Comparison of ENCODE assay signal across 39 mouse cellular contexts in the genomic region with DNA sequence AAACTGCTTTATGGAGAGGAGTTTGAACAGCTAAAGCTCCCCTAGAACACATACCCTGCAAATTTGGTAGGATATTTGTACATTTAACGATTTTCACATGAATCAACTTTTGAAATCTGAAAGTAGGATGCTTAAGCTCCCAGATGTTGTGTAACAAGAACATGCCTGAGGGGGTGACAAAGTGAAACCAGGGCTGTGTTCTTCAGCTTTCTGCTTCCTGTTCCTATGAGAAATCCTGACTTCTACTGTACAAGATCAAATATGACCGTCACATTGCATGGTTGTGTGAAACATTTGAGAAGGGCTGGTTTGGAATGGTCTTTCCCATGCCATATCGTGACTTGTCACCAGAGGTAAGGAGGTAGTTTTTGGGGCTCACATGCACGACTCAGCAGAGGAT. TPM values are rescaled to one million over a fixed set of nuclear protein-coding genes. Genes with fewer than 3 reads are reported as not detected.
"Had no signal": no experiment of that assay in that cellular context is flagged by ENCODE, and none has a peak within 500 bp of the region (broad histone marks: within the 10 kb centered on the region; RNA-seq: fewer than 3 reads in every experiment).

No protein-coding gene starts in this region.

- H3K9me3 ChIP-seq: heart, embryonic 10.5 days; heart, embryonic 12.5 days; hindbrain, embryonic 10.5 days; hindbrain, embryonic 12.5 days; kidney, embryonic 15.5 days; limb, embryonic 13.5 days; limb, embryonic 15.5 days; liver, embryonic 12.5 days had no signal

- H3K27me3 ChIP-seq: heart, embryonic 12.5 days; hindbrain, embryonic 12.5 days; kidney, embryonic 15.5 days; limb, embryonic 13.5 days; limb, embryonic 15.5 days; liver, embryonic 12.5 days had no signal

- H3K4me3 ChIP-seq: heart, embryonic 10.5 days; heart, embryonic 12.5 days; hindbrain, embryonic 10.5 days; hindbrain, embryonic 12.5 days; kidney, embryonic 15.5 days; limb, embryonic 13.5 days; limb, embryonic 15.5 days; liver, embryonic 12.5 days had no signal

- ATAC-seq: hindbrain, embryonic 16.5 days; inflammation-experienced regulatory T-cells, adult 6 months; intestine, embryonic 16.5 days; liver, embryonic 12.5 days had no signal

- DNase-seq: gastrocnemius, postnatal 14 days; gastrocnemius, postnatal 36 days; heart, adult 18-20 months; heart, postnatal 10 days; heart, postnatal 4 days; kidney, adult 11 months; kidney, adult 2 months; kidney, adult 9 months; kidney, postnatal 14 days; kidney, postnatal 36 days; layer of hippocampus, adult 9-11 months; left cerebral cortex, postnatal 4 days had no signal

- H3K4me1 ChIP-seq: heart, embryonic 10.5 days; heart, embryonic 12.5 days; hindbrain, embryonic 10.5 days; hindbrain, embryonic 12.5 days; kidney, embryonic 15.5 days; limb, embryonic 13.5 days; limb, embryonic 15.5 days; liver, embryonic 12.5 days had no signal

- H3K9ac ChIP-seq: heart, embryonic 12.5 days; hindbrain, embryonic 12.5 days; hindbrain, embryonic 14.5 days; kidney, embryonic 15.5 days; limb, embryonic 13.5 days; limb, embryonic 15.5 days; liver, embryonic 12.5 days had no signal

- H3K27ac ChIP-seq: heart, embryonic 10.5 days; hindbrain, embryonic 10.5 days; hindbrain, embryonic 12.5 days; hindbrain, embryonic 14.5 days; kidney, embryonic 15.5 days; kidney, postnatal 0 days; limb, embryonic 13.5 days; limb, embryonic 15.5 days; liver, embryonic 12.5 days had no signal

- H3K36me3 ChIP-seq: heart, embryonic 10.5 days; heart, embryonic 12.5 days; hindbrain, embryonic 10.5 days; hindbrain, embryonic 12.5 days; kidney, embryonic 15.5 days; limb, embryonic 13.5 days; limb, embryonic 15.5 days; liver, embryonic 12.5 days had no signal

RNA-seq across cellular contexts. Expression of gene Serpinb7, which starts 2.6 kb away (rescaled TPM):
- total RNA-seq: gastrocnemius, postnatal 14 days; gastrocnemius, postnatal 36 days; heart, adult 18-20 months; heart, adult 8-10 months; heart, postnatal 10 days; heart, postnatal 25 days; heart, postnatal 4 days; layer of hippocampus, postnatal 25 days; left cerebral cortex, adult 8-10 months; left cerebral cortex, postnatal 25 days; left cerebral cortex, postnatal 4 days had no signal
- polyA plus RNA-seq: gonadal fat pad, adult 2 months; heart, embryonic 10.5 days; heart, embryonic 12.5 days; heart, embryonic 14.5 days; hindbrain, embryonic 12.5 days; hindbrain, embryonic 14.5 days; hindbrain, embryonic 16.5 days; inflammation-experienced regulatory T-cells, adult 6 months; kidney, adult 2 months; kidney, embryonic 15.5 days; kidney, postnatal 0 days; large intestine, adult 2 months; limb, embryonic 11.5 days; liver, embryonic 12.5 days had no signal

RNA-seq across cellular contexts. Expression of gene Serpinb11, which starts 41.1 kb away (rescaled TPM):
- total RNA-seq: gastrocnemius, adult 18-20 months; gastrocnemius, adult 8-10 months; gastrocnemius, postnatal 14 days; gastrocnemius, postnatal 36 days; heart, adult 8-10 months; heart, postnatal 10 days; heart, postnatal 25 days; heart, postnatal 4 days; layer of hippocampus, adult 18-20 months; layer of hippocampus, adult 8-10 months; layer of hippocampus, postnatal 25 days; left cerebral cortex, adult 8-10 months; left cerebral cortex, postnatal 10 days; left cerebral cortex, postnatal 25 days; left cerebral cortex, postnatal 4 days had no signal
- polyA plus RNA-seq: gonadal fat pad, adult 2 months; heart, embryonic 10.5 days; heart, embryonic 12.5 days; heart, embryonic 14.5 days; hindbrain, embryonic 10.5 days; hindbrain, embryonic 12.5 days; hindbrain, embryonic 14.5 days; inflammation-experienced regulatory T-cells, adult 6 months; intestine, embryonic 16.5 days; kidney, adult 2 months; kidney, postnatal 0 days; large intestine, adult 2 months; limb, embryonic 11.5 days; limb, embryonic 13.5 days; liver, embryonic 12.5 days had no signal
